Mouse (Mus musculus) forebrain, embryonic 14.5 days (tissue): ENCODE results near the gene Gm9936. TPM values are rescaled to one million over a fixed set of nuclear protein-coding genes. Genes with fewer than 3 reads are reported as not detected.

Experiments
- ATAC-seq: fragments of 200-750 bp; cut with Nextera tagmentation; 2 replicates; pipeline ENCODE4 v1.8.0; 2017; ENCODE audit warnings: mild to moderate bottlenecking, moderate library complexity
- DNase-seq: peaks from one replicate; pipeline ENCODE4 v3.0.0-alpha.2; 2015; ENCODE audit warnings: low spot score
- H3K27ac ChIP-seq: fragments of 300-500 bp; sonication (generic); 2 replicates; pipeline ENCODE4 v1.5.1; 2014; ENCODE audit warnings: low read depth, mild to moderate bottlenecking, control low read depth, low read length, moderate library complexity
- H3K27me3 ChIP-seq: fragments of 300-500 bp; sonication (generic); replicated peaks from 2 replicates; pipeline ENCODE4 v1.6.1; 2014; ENCODE audit warnings: low read length, control low read depth, mixed read lengths; ENCODE audit not compliant: control insufficient read depth, insufficient read depth
- H3K36me3 ChIP-seq: fragments of 300-500 bp; sonication (generic); 2 replicates; pipeline ENCODE4 v1.6.1; 2014; ENCODE audit warnings: low read length, control low read depth; ENCODE audit not compliant: control insufficient read depth, insufficient read depth
- H3K4me1 ChIP-seq: fragments of 300-500 bp; sonication (generic); 2 replicates; pipeline ENCODE4 v1.6.1; 2014; ENCODE audit warnings: antibody characterized with exemption, low read length, control low read depth; ENCODE audit not compliant: control insufficient read depth, insufficient read depth
- H3K4me2 ChIP-seq: fragments of 300-500 bp; sonication (generic); 2 replicates; pipeline ENCODE4 v1.6.1; 2014; ENCODE audit warnings: mild to moderate bottlenecking, control low read depth, low read length
- H3K4me3 ChIP-seq: fragments of 300-500 bp; sonication (generic); 2 replicates; pipeline ENCODE4 v1.5.1; 2014; ENCODE audit warnings: low read depth, low read length, control low read depth
- H3K9ac ChIP-seq: fragments of 300-500 bp; sonication (generic); 2 replicates; pipeline ENCODE4 v1.6.1; 2014; ENCODE audit warnings: mild to moderate bottlenecking, low read length, control low read depth, moderate library complexity
- H3K9me3 ChIP-seq: fragments of 300-500 bp; sonication (generic); replicated peaks from 2 replicates; pipeline ENCODE4 v1.6.1; 2016; ENCODE audit warnings: low read length, control low read depth, mixed read lengths; ENCODE audit not compliant: control insufficient read depth
- WGBS: fragments of 180-500 bp; shearing (Covaris S2); extraction: QIAGEN DNeasy Blood & Tissue Kit; methylation state at CpG from one replicate; pipeline ENCODE4 v1.1.7; 2014; 5-methylcytosine and 5-hydroxymethylcytosine counted together
- polyA plus RNA-seq: library from polyadenylated mRNA; unstranded; fragments of >200 nt; fragmentation: Nextera tagmentation; extraction: Ambion mirVana; gene quantifications from 2 replicates; pipeline ENCODE4 v1.2.1, GENCODE M21; 2014

Gene Gm9936
- 1.8 and 2.4 TPM in 2 replicates for polyA plus RNA-seq

DNA sequence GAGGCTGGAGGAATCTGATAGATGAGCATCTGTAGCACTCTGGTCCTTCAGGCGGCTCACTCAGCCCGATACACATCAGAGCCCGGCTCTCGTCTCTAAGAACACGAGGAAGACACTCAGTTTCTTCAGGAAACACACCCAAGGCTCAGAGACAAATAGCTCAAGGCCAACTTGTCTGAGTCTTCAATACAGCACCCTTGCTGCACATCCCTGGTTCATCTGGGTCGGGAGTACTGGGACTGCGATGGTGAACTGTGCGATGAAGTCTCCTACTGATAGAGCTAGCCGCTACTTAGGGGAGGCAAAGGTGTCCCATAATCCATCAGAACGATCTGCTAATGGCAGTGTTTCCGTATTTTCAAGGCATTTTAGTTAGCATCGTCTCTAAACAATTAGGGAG, at the start of gene Gm9936:
Gm9936 (minus strand) TSS at position 101 of the 400 bp plus-strand sequence.
- peak within 1 kb of the TSS; percentile 46 for H3K4me2 ChIP-seq
- 88% methylated on average over 12 of the region's 12 CpGs for WGBS
- no peaks in the 10 kb centered on the region for H3K27me3 ChIP-seq
- H3K36me3 ChIP-seq: no peaks in the 10 kb centered on the region
- H3K4me3 ChIP-seq: peak within 1 kb of the TSS; percentile 12; the same call in 1 of the 2 replicates
- ATAC-seq: no peak
- DNase-seq: no peak
- peak within 1 kb of the TSS; percentile 40 for H3K9ac ChIP-seq
- no peaks in the 10 kb centered on the region for H3K4me1 ChIP-seq
- no peak within 1 kb of the TSS for H3K27ac ChIP-seq
- H3K9me3 ChIP-seq: no peaks in the 10 kb centered on the region

GRCm38 (mm10) chr5:114902413-114902812, 43.9 kb upstream of the Gm9936 start:
- Histone ChIP-seq H3K9me3 (no peaks in the 10 kb centered on the region), H3K27me3 (no peaks in the 10 kb centered on the region), H3K36me3 (no peaks in the 10 kb centered on the region), H3K4me3 (no peak overlapping the region), H3K4me2 (no peak overlapping the region), H3K4me1 (no peaks in the 10 kb centered on the region), H3K27ac (no peak overlapping the region), H3K9ac (no peak overlapping the region)
- ATAC-seq: no peak
- WGBS: 23% methylated on average over 1 of the region's 1 CpGs
- peak; percentile 47 for DNase-seq

GRCm38 (mm10) chr5:114898857-114899256, 40.4 kb upstream of the Gm9936 start:
- DNase-seq (no peak), ATAC-seq (no peak)
- Histone ChIP-seq H3K36me3 (no peaks in the 10 kb centered on the region), H3K27me3 (no peaks in the 10 kb centered on the region), H3K27ac (no peak overlapping the region), H3K9me3 (no peaks in the 10 kb centered on the region), H3K9ac (no peak overlapping the region), H3K4me3 (no peak overlapping the region), H3K4me2 (no peak overlapping the region), H3K4me1 (no peaks in the 10 kb centered on the region)
- WGBS: 80% methylated on average over 7 of the region's 7 CpGs

GRCm38 (mm10) chr5:114897374-114897793, 38.9 kb upstream of the Gm9936 start:
- H3K36me3 ChIP-seq: no peaks in the 10 kb centered on the region
- 13% methylated on average over 7 of the region's 7 CpGs for WGBS
- H3K9me3 ChIP-seq: no peaks in the 10 kb centered on the region
- no peaks in the 10 kb centered on the region for H3K4me1 ChIP-seq
- H3K9ac ChIP-seq: no peak overlapping the region
- ATAC-seq: no peak
- no peak for DNase-seq
- no peak overlapping the region for H3K4me3 ChIP-seq
- H3K27ac ChIP-seq: no peak overlapping the region
- H3K4me2 ChIP-seq: no peak overlapping the region
- no peaks in the 10 kb centered on the region for H3K27me3 ChIP-seq

- 68% methylated on average over 13 of the region's 13 CpGs for WGBS
Measured at GRCm38 (mm10) chr5:114896688-114897373, 38.3 kb upstream of the Gm9936 start, which contains the start of gene Oasl2. Oasl2 (plus strand) TSS chr5:114896936.

GRCm38 (mm10) chr5:114895542-114895941, 37.1 kb upstream of the Gm9936 start:
- H3K27me3 ChIP-seq: no peaks in the 10 kb centered on the region
- H3K9ac ChIP-seq: no peak overlapping the region
- DNase-seq (no peak), ATAC-seq (no peak)
- H3K4me2 ChIP-seq: no peak overlapping the region
- H3K9me3 ChIP-seq: no peaks in the 10 kb centered on the region
- no peak overlapping the region for H3K27ac ChIP-seq
- no peaks in the 10 kb centered on the region for H3K36me3 ChIP-seq
- no peaks in the 10 kb centered on the region for H3K4me1 ChIP-seq
- 96% methylated on average over 4 of the region's 4 CpGs for WGBS
- H3K4me3 ChIP-seq: no peak overlapping the region

More at GRCm38 (mm10) chr5:114896688-114897373, 38.3 kb upstream of the Gm9936 start, which contains the start of gene Oasl2:
- no peaks in the 10 kb centered on the region for H3K9me3 ChIP-seq
- DNase-seq (no peak), ATAC-seq (no peak)
- H3K27ac ChIP-seq: no peak within 1 kb of the TSS
- H3K4me1 ChIP-seq: no peaks in the 10 kb centered on the region
- no peaks in the 10 kb centered on the region for H3K27me3 ChIP-seq
- no peak within 1 kb of the TSS for H3K4me2 ChIP-seq
- no peak within 1 kb of the TSS for H3K4me3 ChIP-seq
- no peaks in the 10 kb centered on the region for H3K36me3 ChIP-seq
- H3K9ac ChIP-seq: no peak within 1 kb of the TSS

GRCm38 (mm10) chr5:114888995-114889394, 30.5 kb upstream of the Gm9936 start:
- no peaks in the 10 kb centered on the region for H3K36me3 ChIP-seq
- WGBS: 72% methylated on average over 2 of the region's 2 CpGs
- no peaks in the 10 kb centered on the region for H3K4me1 ChIP-seq
- H3K9me3 ChIP-seq: no peaks in the 10 kb centered on the region
- ATAC-seq: no peak
- no peak overlapping the region for H3K4me2 ChIP-seq
- no peak for DNase-seq
- no peak overlapping the region for H3K4me3 ChIP-seq
- no peak overlapping the region for H3K9ac ChIP-seq
- no peaks in the 10 kb centered on the region for H3K27me3 ChIP-seq
- no peak overlapping the region for H3K27ac ChIP-seq

DNA sequence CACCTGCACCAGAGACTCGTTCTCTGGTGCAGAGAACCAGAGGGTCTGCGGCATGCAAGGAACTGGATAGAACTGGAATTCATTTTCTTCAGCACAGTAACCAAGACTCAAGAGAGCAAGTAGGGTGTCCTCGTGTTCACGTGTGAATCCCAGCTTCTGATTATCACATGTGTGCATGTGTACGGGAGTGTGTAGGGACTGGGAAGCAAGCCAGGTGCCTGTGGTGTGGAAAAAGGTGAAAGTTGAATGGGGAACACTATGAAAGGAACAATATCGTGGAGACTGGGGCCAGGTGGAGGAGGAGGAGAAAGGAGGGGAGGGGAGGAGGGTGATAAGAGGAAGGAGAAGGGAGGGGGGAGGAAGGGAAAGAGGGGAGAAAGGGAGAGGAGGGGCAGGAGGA, 28.3 kb upstream of the Gm9936 start:
- no peak overlapping the region for H3K9ac ChIP-seq
- H3K4me1 ChIP-seq: no peaks in the 10 kb centered on the region
- no peak overlapping the region for H3K4me2 ChIP-seq
- WGBS: 69% methylated on average over 6 of the region's 6 CpGs
- H3K27me3 ChIP-seq: no peaks in the 10 kb centered on the region
- DNase-seq (no peak), ATAC-seq (no peak)
- no peaks in the 10 kb centered on the region for H3K9me3 ChIP-seq
- no peak overlapping the region for H3K27ac ChIP-seq
- H3K36me3 ChIP-seq: no peaks in the 10 kb centered on the region
- no peak overlapping the region for H3K4me3 ChIP-seq

- Histone ChIP-seq H3K9me3 (no peaks in the 10 kb centered on the region), H3K27ac (no peak overlapping the region), H3K36me3 (no peaks in the 10 kb centered on the region), H3K27me3 (no peaks in the 10 kb centered on the region), H3K9ac (no peak overlapping the region), H3K4me3 (no peak overlapping the region), H3K4me2 (no peak overlapping the region), H3K4me1 (no peaks in the 10 kb centered on the region)
- ATAC-seq: no peak
- 96% methylated on average over 11 of the region's 11 CpGs for WGBS
- no peak for DNase-seq
Measured at GRCm38 (mm10) chr5:114883022-114883421, 24.5 kb upstream of the Gm9936 start.
